Mouse (Mus musculus): ENCODE measurements at regions not wholly inside any gene's neighbourhood (a gene's known extent, or its start where the extent isn't known, plus 50 kb on each side); places are given as distances from the start of the nearest gene placed in this dataset. TPM values are rescaled to one million over a fixed set of nuclear protein-coding genes. Genes with fewer than 3 reads are reported as not detected.

DNA sequence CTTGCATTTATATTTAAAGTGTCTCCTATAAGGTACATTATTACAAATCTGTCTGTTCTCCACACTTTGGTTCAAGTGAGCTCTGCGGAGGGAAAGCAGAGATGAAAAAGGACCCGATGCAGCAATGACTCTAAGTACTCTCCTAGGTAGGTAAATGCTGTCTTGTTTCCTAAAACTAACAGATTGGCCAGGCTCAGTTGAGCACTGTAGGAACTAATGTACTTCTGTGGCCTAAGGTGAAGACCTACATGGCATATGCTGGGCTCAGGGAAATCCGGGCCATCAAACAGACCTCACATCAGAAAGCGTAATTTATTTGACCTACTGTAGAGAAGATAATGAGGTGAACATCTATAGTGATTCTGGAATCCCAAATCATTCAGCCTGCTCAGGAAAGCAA is 205.2 kb downstream of the S1pr1 start:
- intact Hi-C loops (cut with DNase I) = no loop called here
- no peak for DNase-seq (ENCODE audit: extremely low spot score in 1 of 2, low spot score in 2 of 2)

DNA sequence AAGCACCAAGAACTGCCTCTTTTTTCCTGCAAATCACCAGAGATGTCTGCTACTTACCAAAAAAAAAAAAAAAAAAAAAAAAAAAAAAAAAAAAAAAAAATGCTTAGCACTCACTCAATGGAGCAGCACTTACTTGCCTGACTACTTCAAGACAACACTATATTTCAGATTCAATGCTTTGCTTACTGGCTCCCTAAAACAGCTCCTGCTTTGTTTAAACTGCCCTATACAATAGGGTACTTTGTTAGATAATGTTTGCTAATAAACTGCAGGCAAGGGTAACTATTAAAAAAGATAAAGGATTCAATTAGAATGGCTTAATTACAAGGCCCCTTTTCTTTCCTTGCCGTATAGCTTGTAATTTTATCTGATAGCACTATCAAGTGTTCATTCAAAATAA is 217.5 kb downstream of the S1pr1 start:
- intact Hi-C loops (cut with DNase I) = no loop called here

DNA sequence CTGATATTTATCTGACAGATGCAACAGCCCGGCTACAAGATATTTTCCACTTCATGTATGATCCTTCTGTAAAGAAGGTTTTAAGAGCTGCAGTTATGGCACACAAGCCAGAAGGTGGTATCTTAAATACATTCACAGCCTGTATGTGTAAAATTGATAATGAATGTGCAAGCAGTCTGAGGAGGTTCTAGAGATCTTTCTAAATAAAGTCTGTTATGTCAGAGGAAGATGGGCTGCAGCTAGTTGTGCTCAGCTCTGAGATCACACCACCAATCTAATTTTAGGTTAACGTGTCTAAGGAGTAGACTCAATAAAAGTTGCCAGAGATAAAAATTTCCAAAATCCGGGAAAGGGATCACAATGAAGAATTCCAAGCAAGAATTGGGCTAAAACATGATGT is 218.8 kb downstream of the S1pr1 start:
- intact Hi-C loops (cut with DNase I) = no loop called here
- DNase-seq (ENCODE audit: extremely low spot score in 1 of 2, low spot score in 2 of 2) = peak in 1 of 2 experiments; percentile 20

More for the DNA sequence above, 217.5 kb downstream of the S1pr1 start:
- no peak for DNase-seq (ENCODE audit: extremely low spot score in 1 of 2, low spot score in 2 of 2)

DNA sequence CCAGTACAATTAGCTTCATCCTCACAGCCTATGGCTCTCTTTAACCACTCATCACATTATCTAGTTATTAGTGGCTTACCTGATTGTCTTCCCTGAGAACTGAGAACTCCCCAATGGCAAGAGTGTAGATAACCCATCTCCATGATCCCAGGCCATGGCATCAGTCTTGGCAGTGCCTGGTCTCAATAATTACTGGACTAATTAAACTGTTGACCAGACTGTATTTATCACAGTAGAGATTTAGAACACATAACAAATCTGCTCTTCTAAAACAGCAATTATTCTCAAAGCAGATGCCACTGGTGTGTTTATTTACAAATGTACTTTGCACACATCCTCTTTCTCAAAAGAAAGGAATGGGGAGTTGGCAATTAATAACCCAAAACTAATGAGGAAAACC is 219.2 kb downstream of the S1pr1 start:
- intact Hi-C loops (cut with DNase I) = no loop called here
- DNase-seq (ENCODE audit: extremely low spot score in 1 of 2, low spot score in 2 of 2) = no peak

DNA sequence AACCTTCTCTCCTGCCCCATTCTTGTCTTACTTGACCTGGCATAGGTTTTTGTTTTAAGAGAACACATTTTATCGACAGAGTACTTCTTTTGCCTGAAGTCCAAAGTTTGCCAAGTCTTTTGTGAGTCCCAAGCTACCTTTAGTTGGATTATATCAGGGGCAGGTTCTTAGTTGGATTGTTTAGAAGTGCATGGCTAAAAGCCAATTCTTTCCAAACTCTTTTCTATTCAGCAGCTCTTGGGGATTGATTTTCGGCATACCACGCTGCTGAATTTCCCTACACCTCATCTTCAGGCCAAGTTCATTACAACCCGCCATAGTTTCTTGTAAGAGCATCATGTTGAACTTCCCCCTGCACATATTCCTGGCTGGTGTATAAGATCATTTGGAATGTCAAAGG is 245.9 kb downstream of the S1pr1 start:
- intact Hi-C loops (cut with DNase I) = no loop called here
- no peak for DNase-seq (ENCODE audit: extremely low spot score in 1 of 2, low spot score in 2 of 2)

DNA sequence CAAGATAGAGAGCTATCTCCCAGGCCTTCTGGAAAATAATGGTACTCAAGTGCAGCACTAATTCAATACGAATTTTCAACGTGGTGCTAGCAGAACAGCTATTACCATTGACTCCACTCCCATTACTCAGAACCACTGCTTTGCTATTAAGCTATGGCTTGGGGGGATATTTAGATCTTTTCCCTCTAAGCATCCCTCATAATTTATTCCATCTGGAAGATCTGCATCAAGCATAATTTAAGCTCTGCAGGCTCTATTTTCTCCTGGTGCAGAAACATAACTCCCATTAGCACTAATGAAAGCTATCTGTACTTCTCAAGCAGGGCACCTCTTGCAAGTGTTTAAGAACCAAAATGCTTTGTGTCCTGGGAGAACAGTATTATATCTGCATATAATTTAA is 247.0 kb downstream of the S1pr1 start:
- DNase-seq (ENCODE audit: extremely low spot score in 1 of 2, low spot score in 2 of 2) = no peak

DNA sequence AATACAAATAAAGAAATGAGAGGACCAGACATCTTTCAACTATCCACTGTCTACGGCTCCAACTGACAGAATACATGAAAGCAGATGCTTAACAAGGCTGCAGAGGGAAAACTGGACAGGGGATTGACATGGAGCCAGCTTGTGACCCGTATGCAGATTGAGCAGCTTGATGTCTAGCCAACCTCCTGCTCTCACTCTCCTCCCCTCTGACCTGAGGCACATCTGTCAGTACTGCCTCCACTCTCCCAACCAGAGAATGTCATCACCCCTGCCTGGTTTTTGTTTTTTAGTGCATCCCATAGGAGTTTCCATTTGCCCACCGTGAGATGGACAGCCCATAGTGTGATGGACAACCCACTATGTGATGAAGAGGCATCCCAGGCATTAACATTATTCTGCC is 252.2 kb downstream of the S1pr1 start:
- intact Hi-C loops (cut with DNase I) = no loop called here
- DNase-seq (ENCODE audit: extremely low spot score in 1 of 2, low spot score in 2 of 2) = no peak

More for the DNA sequence above, 247.0 kb downstream of the S1pr1 start:
- intact Hi-C loops (cut with DNase I) = no loop called here

Small RNA genes in the stretch of these regions (microRNA-seq; reads per million reads assigned to microRNA genes)
- not detected for gene Gm25347

All from left cerebral cortex, postnatal 10 days (tissue).